Mouse (Mus musculus) midbrain, postnatal 0 days (tissue): ENCODE measurements at regions not wholly inside any gene's neighbourhood (a gene's known extent, or its start where the extent isn't known, plus 50 kb on each side); places are given as distances from the start of the nearest gene placed in this dataset.

Source experiments
- ATAC-seq: fragments of 200-750 bp; cut with Nextera tagmentation; 2 replicates; pipeline ENCODE4 v1.8.0; 2017; ENCODE audit warnings: moderate number of reproducible peaks, mild to moderate bottlenecking, moderate TSS enrichment, moderate library complexity; ENCODE audit not compliant: low FRiP score
- DNase-seq: peaks from one replicate; pipeline ENCODE4 v3.0.0-alpha.2; 2015; ENCODE audit warnings: low spot score
- H3K27ac ChIP-seq: fragments of 300-500 bp; sonication (generic); 2 replicates; pipeline ENCODE4 v1.5.1; 2014; ENCODE audit warnings: low read depth, mild to moderate bottlenecking, low read length, mixed read lengths
- H3K27me3 ChIP-seq: fragments of 300-500 bp; sonication (generic); 2 replicates; pipeline ENCODE4 v1.6.1; 2014; ENCODE audit warnings: low read length, control low read depth, mixed read lengths; ENCODE audit not compliant: insufficient read depth
- H3K36me3 ChIP-seq: fragments of 300-500 bp; sonication (generic); 2 replicates; pipeline ENCODE4 v1.6.1; 2014; ENCODE audit warnings: low read length, control low read depth, mixed read lengths; ENCODE audit not compliant: insufficient read depth
- H3K4me1 ChIP-seq: fragments of 300-500 bp; sonication (generic); 2 replicates; pipeline ENCODE4 v1.6.1; 2014; ENCODE audit warnings: mild to moderate bottlenecking, control low read depth, antibody characterized with exemption, low read length, mixed read lengths; ENCODE audit not compliant: insufficient read depth
- H3K4me2 ChIP-seq: fragments of 300-500 bp; sonication (generic); 2 replicates; pipeline ENCODE4 v1.6.1; 2014; ENCODE audit warnings: low read depth, mild to moderate bottlenecking, low read length, mixed read lengths; ENCODE audit not compliant: poor library complexity, severe bottlenecking
- H3K4me3 ChIP-seq: fragments of 300-500 bp; sonication (generic); 2 replicates; pipeline ENCODE4 v1.5.1; 2014; ENCODE audit warnings: low read depth, mild to moderate bottlenecking, low read length, moderate library complexity
- H3K9ac ChIP-seq: fragments of 300-500 bp; sonication (generic); replicated peaks from 2 replicates; pipeline ENCODE4 v1.6.1; 2014; ENCODE audit warnings: mild to moderate bottlenecking, low read length, moderate library complexity, mixed read lengths; ENCODE audit not compliant: poor library complexity, severe bottlenecking
- H3K9me3 ChIP-seq: fragments of 300-500 bp; sonication (generic); 2 replicates; pipeline ENCODE4 v1.6.1; 2016; ENCODE audit warnings: low read length, control low read depth
- CTCF ChIP-seq: IDR thresholded peaks from 2 replicates; pipeline ENCODE4 v1.5.1; 2016; ENCODE audit warnings: antibody characterized with exemption, mild to moderate bottlenecking
- WGBS: fragments of 180-500 bp; shearing (Covaris S2); extraction: QIAGEN DNeasy Blood & Tissue Kit; methylation state at CpG from one replicate; pipeline ENCODE4 v1.1.7; 2014; 5-methylcytosine and 5-hydroxymethylcytosine counted together

DNA sequence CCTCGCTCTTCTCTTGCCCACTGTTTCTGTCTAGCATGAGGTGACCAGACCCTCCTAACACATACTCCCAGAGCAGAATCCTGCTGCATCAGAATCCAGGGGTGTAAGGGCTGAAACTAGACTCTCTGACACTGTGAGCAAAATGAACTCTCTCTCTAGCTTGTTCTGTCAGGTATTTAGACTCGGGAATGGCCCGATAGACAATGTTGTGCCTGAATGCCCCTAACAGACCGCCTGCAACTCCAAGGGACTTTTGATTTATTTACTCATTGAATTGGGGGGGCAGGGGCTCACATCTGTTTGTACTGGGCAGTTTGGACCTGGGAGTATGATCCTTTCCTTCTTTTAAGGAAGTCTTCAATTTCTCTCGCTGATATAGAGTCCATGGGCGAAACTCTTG lies 469.3 kb upstream of the Trpc7 start:
- TF ChIP-seq CTCF, result no peak
- ATAC-seq (no peak), DNase-seq (no peak)
- Histone ChIP-seq H3K9ac (no peak overlapping the region), H3K4me3 (no peak overlapping the region), H3K9me3 (no peaks in the 10 kb centered on the region), H3K36me3 (no peaks in the 10 kb centered on the region), H3K4me1 (no peaks in the 10 kb centered on the region), H3K27ac (no peak overlapping the region), H3K27me3 (no peaks in the 10 kb centered on the region), H3K4me2 (no peak overlapping the region)
- 94% methylated on average over 6 of the region's 6 CpGs for WGBS

DNA sequence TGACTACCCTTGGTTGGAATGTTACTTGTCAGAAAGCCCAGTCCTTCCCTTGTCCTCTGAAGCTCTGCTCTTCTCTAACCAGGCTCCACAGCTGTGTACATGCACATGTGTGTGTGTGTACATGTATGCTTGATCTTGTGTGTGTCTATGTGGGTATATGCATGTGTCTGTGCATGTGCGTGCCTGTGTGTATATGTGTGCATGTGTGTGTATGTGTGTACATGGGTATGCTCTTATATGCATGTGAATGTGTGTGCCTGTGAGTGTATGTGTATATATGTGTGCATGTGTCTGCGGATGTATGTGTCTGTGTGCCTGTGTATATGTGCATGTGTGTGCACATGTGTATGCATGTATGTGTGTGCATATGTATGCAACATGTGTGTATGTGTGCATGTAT lies 468.6 kb upstream of the Trpc7 start:
- H3K4me1 ChIP-seq, result no peaks in the 10 kb centered on the region

DNA sequence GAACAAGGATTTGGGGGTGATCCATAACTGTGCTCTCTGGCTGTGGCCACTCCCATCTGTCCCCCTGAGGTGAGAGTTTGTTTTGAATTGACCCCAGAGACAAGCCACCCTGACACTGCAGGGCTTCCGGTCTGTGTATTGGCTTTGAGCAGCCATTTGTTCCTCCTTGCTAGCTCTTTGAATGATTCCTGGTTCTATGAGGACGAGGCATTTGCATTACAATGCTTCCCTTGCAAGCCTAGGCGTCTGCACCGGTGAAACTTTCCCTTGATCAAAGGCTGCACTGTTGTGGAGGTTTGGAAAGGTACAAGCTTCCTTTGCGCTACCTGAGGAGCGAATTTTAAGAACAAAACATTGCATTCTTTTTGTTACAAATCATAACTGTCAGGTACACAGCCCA lies 466.8 kb upstream of the Trpc7 start:
- H3K4me2 ChIP-seq, result no peak overlapping the region
- no peaks in the 10 kb centered on the region for H3K27me3 ChIP-seq
- no peaks in the 10 kb centered on the region for H3K36me3 ChIP-seq
- 18% methylated on average over 6 of the region's 6 CpGs for WGBS
- H3K27ac ChIP-seq, result no peak overlapping the region
- ATAC-seq (no peak), DNase-seq (no peak)
- no peak overlapping the region for H3K9ac ChIP-seq
- no peak for TF ChIP-seq CTCF
- H3K4me3 ChIP-seq, result no peak overlapping the region
- no peaks in the 10 kb centered on the region for H3K9me3 ChIP-seq
- no peaks in the 10 kb centered on the region for H3K4me1 ChIP-seq

More for the DNA sequence above, 468.6 kb upstream of the Trpc7 start:
- Histone ChIP-seq H3K4me2 (no peak overlapping the region), H3K9me3 (no peaks in the 10 kb centered on the region), H3K4me3 (no peak overlapping the region), H3K36me3 (no peaks in the 10 kb centered on the region), H3K27ac (no peak overlapping the region), H3K27me3 (no peaks in the 10 kb centered on the region), H3K9ac (no peak overlapping the region)
- TF ChIP-seq CTCF, result no peak
- ATAC-seq, result no peak
- 89% methylated on average over 2 of the region's 2 CpGs for WGBS
- DNase-seq, result no peak

DNA sequence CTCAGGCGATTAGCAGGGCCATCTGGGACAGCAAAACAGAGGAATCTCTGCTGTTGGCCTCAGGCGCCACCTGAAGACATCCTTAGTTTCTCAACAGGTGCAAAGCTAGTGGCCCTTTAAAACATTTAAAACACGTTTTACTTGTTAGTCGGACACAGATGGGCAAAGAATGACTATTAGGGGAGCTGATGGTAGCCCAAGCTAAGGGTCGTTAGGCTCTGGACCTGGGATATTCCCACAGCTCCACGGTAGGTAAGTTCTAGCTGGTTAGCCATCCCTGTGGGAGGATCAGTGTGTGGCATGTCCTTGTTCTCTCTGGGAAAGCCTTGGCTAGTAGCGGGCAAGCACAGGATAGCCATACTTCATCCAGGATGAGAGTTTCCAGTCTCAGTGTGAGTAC lies 465.5 kb upstream of the Trpc7 start:
- no peak for ATAC-seq
- no peak for TF ChIP-seq CTCF
- Histone ChIP-seq H3K27ac (no peak overlapping the region), H3K27me3 (peaks cover 3% of the 10 kb centered on the region; the same call in 1 of the 2 replicates), H3K4me2 (no peak overlapping the region), H3K9ac (no peak overlapping the region), H3K4me3 (no peak overlapping the region), H3K9me3 (no peaks in the 10 kb centered on the region), H3K36me3 (no peaks in the 10 kb centered on the region), H3K4me1 (no peaks in the 10 kb centered on the region)
- no peak for DNase-seq
- 90% methylated on average over 7 of the region's 7 CpGs for WGBS

DNA sequence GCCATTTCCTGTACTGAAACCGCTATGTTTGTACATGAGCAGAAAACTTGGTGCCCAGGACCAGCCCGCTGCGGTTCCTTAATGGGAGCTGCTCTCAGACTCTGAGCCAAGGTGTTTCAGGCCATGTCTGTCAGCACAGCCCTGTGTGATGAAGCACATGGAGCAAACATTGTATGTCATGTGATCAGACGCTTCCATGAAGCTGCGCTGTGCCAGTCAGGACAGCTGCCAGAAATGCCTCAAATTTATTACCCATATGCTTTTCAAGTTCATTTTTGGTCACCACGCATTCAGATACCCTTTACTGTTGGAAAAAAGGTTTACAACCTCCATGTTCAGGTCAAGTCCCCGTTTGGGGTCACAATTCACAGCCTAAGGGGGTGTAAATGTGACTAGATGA lies 458.8 kb upstream of the Trpc7 start:
- DNase-seq (no peak), ATAC-seq (no peak)
- H3K9me3 ChIP-seq, result no peaks in the 10 kb centered on the region
- H3K4me1 ChIP-seq, result no peaks in the 10 kb centered on the region
- H3K9ac ChIP-seq, result no peak overlapping the region
- H3K27me3 ChIP-seq, result peaks cover 3% of the 10 kb centered on the region; the same call in 1 of the 2 replicates
- H3K4me2 ChIP-seq, result no peak overlapping the region
- H3K4me3 ChIP-seq, result no peak overlapping the region
- H3K36me3 ChIP-seq, result no peaks in the 10 kb centered on the region
- 81% methylated on average over 7 of the region's 7 CpGs for WGBS
- no peak overlapping the region for H3K27ac ChIP-seq
- TF ChIP-seq CTCF, result no peak

- Histone ChIP-seq H3K4me3 (no peak overlapping the region), H3K9ac (no peak overlapping the region), H3K36me3 (no peaks in the 10 kb centered on the region), H3K27ac (no peak overlapping the region), H3K4me2 (no peak overlapping the region), H3K27me3 (peaks cover 3% of the 10 kb centered on the region; the same call in 1 of the 2 replicates), H3K9me3 (no peaks in the 10 kb centered on the region), H3K4me1 (no peaks in the 10 kb centered on the region)
- ATAC-seq (no peak), DNase-seq (no peak)
- no peak for TF ChIP-seq CTCF
- 54% methylated on average over 3 of the region's 3 CpGs for WGBS
These were observed 458.2 kb upstream of the Trpc7 start for GRCm38 (mm10) chr13:57353976-57354375.
